In the genomic region with DNA sequence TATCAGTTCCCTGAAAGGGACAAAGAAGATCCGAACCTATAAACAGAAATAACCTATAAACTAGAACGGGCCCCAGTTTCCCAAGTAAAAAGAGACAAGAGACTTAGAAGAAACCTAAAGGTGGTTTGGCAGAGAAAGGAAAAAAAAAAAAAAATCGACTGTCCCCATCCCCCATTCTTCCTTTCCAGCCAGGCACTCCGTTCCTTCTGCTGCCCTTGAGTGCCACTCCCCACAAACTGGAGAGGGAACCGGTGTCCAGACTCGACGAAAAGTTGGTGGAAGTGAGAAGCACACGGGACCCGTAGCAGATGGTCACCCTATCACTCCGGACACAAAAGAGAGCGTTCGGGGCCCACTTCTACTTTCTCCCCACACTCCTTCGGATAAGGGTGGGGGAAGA, we compare ENCODE assay signal across 8 mouse cellular contexts. TPM values are rescaled to one million over a fixed set of nuclear protein-coding genes. Genes with fewer than 3 reads are reported as not detected.
DNase-seq lines count a peak whose midpoint lies in the region; ATAC-seq lines count a peak whose summit lies in the region.

No protein-coding gene starts in this region.

- H3K9me3 ChIP-seq in megakaryocyte, embryonic 14.5 days: peaks cover 12% of the 10 kb centered on the region
- peaks cover 5% of the 10 kb centered on the region; the same call in 1 of the 2 replicates for H3K9me3 ChIP-seq in embryonic facial prominence, embryonic 11.5 days (replicated peaks; ENCODE audit: control insufficient read depth, low read length)
- H3K9me3 ChIP-seq in limb, embryonic 10.5 days (replicated peaks): peaks cover 11% of the 10 kb centered on the region
- peaks cover 4% of the 10 kb centered on the region; the same call in 1 of the 2 replicates for H3K9me3 ChIP-seq in midbrain, embryonic 15.5 days

- H3K4me3 ChIP-seq in megakaryocyte, embryonic 14.5 days (replicated peaks): peak overlapping the region; percentile 97
- H3K4me3 ChIP-seq in embryonic facial prominence, embryonic 11.5 days (ENCODE audit: low read depth, low read length): peak overlapping the region; percentile 99
- peak overlapping the region; percentile 95 for H3K4me3 ChIP-seq in limb, embryonic 10.5 days
- peak overlapping the region; percentile 100 for H3K4me3 ChIP-seq in midbrain, embryonic 15.5 days

- H3K9ac ChIP-seq in embryonic facial prominence, embryonic 11.5 days (replicated peaks; ENCODE audit: low read length): peak overlapping the region; percentile 92
- H3K9ac ChIP-seq in midbrain, embryonic 15.5 days: peak overlapping the region; percentile 100

- H3K4me1 ChIP-seq in megakaryocyte, embryonic 14.5 days: peaks cover 54% of the 10 kb centered on the region
- no peaks in the 10 kb centered on the region; the same call in 1 of the 2 replicates for H3K4me1 ChIP-seq in embryonic facial prominence, embryonic 11.5 days (ENCODE audit: control insufficient read depth, insufficient read depth, low read length)
- peaks cover 56% of the 10 kb centered on the region for H3K4me1 ChIP-seq in limb, embryonic 10.5 days
- peaks cover 45% of the 10 kb centered on the region for H3K4me1 ChIP-seq in midbrain, embryonic 15.5 days

- H3K36me3 ChIP-seq in megakaryocyte, embryonic 14.5 days (replicated peaks; ENCODE audit: low read length): peaks cover 35% of the 10 kb centered on the region
- H3K36me3 ChIP-seq in embryonic facial prominence, embryonic 11.5 days (replicated peaks; ENCODE audit: control insufficient read depth, insufficient read depth, low read depth, low read length): peaks cover 9% of the 10 kb centered on the region
- peaks cover 40% of the 10 kb centered on the region for H3K36me3 ChIP-seq in limb, embryonic 10.5 days
- peaks cover 13% of the 10 kb centered on the region for H3K36me3 ChIP-seq in midbrain, embryonic 15.5 days (replicated peaks)

- peak overlapping the region; percentile 79 for H3K4me2 ChIP-seq in embryonic facial prominence, embryonic 11.5 days (ENCODE audit: low read depth, low read length)
- peak overlapping the region; percentile 83 for H3K4me2 ChIP-seq in midbrain, embryonic 15.5 days

- intact Hi-C loops in left cerebral cortex, postnatal 25 days (cut with DNase I): loop anchor here (10.0 kb wide), 1 partner anchor 431 kb away; a partner anchor contains a TSS

- H3K27me3 ChIP-seq in megakaryocyte, embryonic 14.5 days (replicated peaks): peaks cover 4% of the 10 kb centered on the region
- H3K27me3 ChIP-seq in embryonic facial prominence, embryonic 11.5 days (ENCODE audit: control insufficient read depth, insufficient read depth, low read length): no peaks in the 10 kb centered on the region
- H3K27me3 ChIP-seq in limb, embryonic 10.5 days (ENCODE audit: low read depth, poor library complexity, severe bottlenecking): no peaks in the 10 kb centered on the region
- no peaks in the 10 kb centered on the region for H3K27me3 ChIP-seq in midbrain, embryonic 15.5 days (replicated peaks)

- no peak for DNase-seq in embryonic facial prominence, embryonic 11.5 days (ENCODE audit: low spot score)
- DNase-seq in limb, embryonic 10.5 days (ENCODE audit: low spot score): no peak
- DNase-seq in cerebellum, adult 8-10 months: no peak
- DNase-seq in left cerebral cortex, postnatal 25 days (ENCODE audit: low spot score in 2 of 2): no peak
- DNase-seq in cerebellum, postnatal 14 days: no peak

- WGBS in embryonic facial prominence, embryonic 11.5 days: 9% methylated on average over 13 of the region's 13 CpGs
- WGBS in limb, embryonic 10.5 days: 7% methylated on average over 13 of the region's 13 CpGs
- 7% methylated on average over 13 of the region's 13 CpGs for WGBS in midbrain, embryonic 15.5 days

- no peak for ATAC-seq in megakaryocyte, adult 5-6 weeks (ENCODE audit: poor library complexity, severe bottlenecking)
- no peak for ATAC-seq in embryonic facial prominence, embryonic 11.5 days (replicated peaks; ENCODE audit: insufficient number of reproducible peaks, low FRiP score, low TSS enrichment, low read depth)
- no peak for ATAC-seq in midbrain, embryonic 15.5 days (replicated peaks)

- H3K27ac ChIP-seq in embryonic facial prominence, embryonic 11.5 days (replicated peaks; ENCODE audit: low read depth, low read length): no peak overlapping the region
- peak overlapping the region; percentile 98 for H3K27ac ChIP-seq in limb, embryonic 10.5 days
- H3K27ac ChIP-seq in midbrain, embryonic 15.5 days: peak overlapping the region; percentile 95

RNA-seq across cellular contexts. Expression of a gene that starts 5.6 kb away (rescaled TPM):
- not detected in 2 replicates for polyA plus RNA-seq in megakaryocyte, embryonic 14.5 days (2012; ENCODE audit: insufficient read depth, low replicate concordance)
- total RNA-seq in megakaryocyte, adult 5-6 weeks (2015): not detected in 2 replicates
- total RNA-seq in megakaryocyte, adult 5-6 weeks (2017): not detected in 2 replicates
- polyA plus RNA-seq in embryonic facial prominence, embryonic 11.5 days (2014; fragmentation: Nextera tagmentation; extraction: Ambion mirVana): 1,482 and 1,542 TPM in 2 replicates
- 2,112 and 2,427 TPM in 2 replicates for polyA plus RNA-seq in limb, embryonic 10.5 days (2016; fragmentation: Nextera tagmentation; extraction: Ambion mirVana)
- 10,539 and 10,900 TPM in 2 replicates for polyA plus RNA-seq in midbrain, embryonic 15.5 days (2015; fragmentation: Nextera tagmentation; extraction: Ambion mirVana)
- 100 to 1,000 TPM; 234 to 293 TPM for total RNA-seq in left cerebral cortex, postnatal 25 days (2021)

RNA-seq across cellular contexts. Expression of a gene that starts 5.6 kb away (rescaled TPM):
- 24.7 and 88.6 TPM in 2 replicates for polyA plus RNA-seq in megakaryocyte, embryonic 14.5 days (2012; ENCODE audit: insufficient read depth, low replicate concordance)
- total RNA-seq in megakaryocyte, adult 5-6 weeks (2015): 10.2 and 13.5 TPM in 2 replicates
- 7.8 and 19.2 TPM in 2 replicates for total RNA-seq in megakaryocyte, adult 5-6 weeks (2017)
- polyA plus RNA-seq in embryonic facial prominence, embryonic 11.5 days (2014; fragmentation: Nextera tagmentation; extraction: Ambion mirVana): 90.2 and 97.9 TPM in 2 replicates
- polyA plus RNA-seq in limb, embryonic 10.5 days (2016; fragmentation: Nextera tagmentation; extraction: Ambion mirVana): 58.0 and 66.9 TPM in 2 replicates
- polyA plus RNA-seq in midbrain, embryonic 15.5 days (2015; fragmentation: Nextera tagmentation; extraction: Ambion mirVana): 332 and 336 TPM in 2 replicates
- total RNA-seq in left cerebral cortex, postnatal 25 days (2021): 100 to 1,000 TPM; 111 to 112 TPM

Comparison
In these comparisons a context has a peak if more than half of its experiments do, and no peak if none do; other contexts are left out.
1. RNA of a gene that starts 5.6 kb away (polyA plus RNA-seq): 10,539 to 10,900 TPM in midbrain, embryonic 15.5 days, 2,112 to 2,427 TPM in limb, embryonic 10.5 days and 1,482 to 1,542 TPM in embryonic facial prominence, embryonic 11.5 days; not detected in megakaryocyte, embryonic 14.5 days; every median in the first group is over 1,000 times any median in the second.
2. Peak in every context shown above with its lines, with median percentiles within 50 percentile points of each other: H3K4me3 ChIP-seq.